Mouse (Mus musculus): ENCODE results near the gene Grtp1.

The Grtp1 gene

DNA sequence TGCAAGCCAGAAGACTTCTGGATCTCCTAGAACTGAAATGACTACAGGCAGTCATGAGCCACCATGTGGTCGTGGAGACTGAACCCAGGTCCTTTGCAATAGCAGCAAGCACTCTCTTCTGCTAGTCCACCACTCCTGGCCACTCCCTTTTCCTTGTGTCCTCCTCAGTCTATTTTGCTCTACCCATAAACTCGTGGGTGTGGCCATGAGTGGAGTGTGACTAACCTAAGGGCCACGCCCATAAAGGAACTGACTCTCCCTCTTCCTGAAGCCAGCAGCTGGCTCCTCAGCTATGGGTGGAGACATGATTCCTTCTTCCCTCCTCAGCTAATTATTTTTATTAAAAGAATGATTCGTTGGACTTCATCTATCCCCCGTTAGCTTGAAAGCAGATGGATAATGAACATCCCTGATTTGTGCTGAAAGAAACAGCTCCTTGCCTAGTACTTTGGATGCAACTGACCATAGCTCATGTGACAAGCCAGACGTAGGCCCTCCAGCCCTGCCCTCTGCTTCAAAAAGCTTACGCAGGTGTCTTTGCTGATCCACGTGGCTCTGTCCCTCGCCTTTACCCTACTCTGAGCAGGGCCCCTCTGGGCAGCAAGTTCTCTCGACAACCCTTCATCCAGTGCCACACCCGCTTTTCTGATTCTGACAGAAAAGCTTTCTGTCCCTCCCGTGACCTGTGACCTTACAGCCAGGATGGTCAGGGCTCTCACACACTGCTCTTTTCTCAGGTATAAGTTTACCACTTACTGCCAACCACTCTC, 4.1 kb upstream of the Grtp1 start:
- peak; percentile 40 for DNase-seq (ENCODE audit: low spot score)

DNA sequence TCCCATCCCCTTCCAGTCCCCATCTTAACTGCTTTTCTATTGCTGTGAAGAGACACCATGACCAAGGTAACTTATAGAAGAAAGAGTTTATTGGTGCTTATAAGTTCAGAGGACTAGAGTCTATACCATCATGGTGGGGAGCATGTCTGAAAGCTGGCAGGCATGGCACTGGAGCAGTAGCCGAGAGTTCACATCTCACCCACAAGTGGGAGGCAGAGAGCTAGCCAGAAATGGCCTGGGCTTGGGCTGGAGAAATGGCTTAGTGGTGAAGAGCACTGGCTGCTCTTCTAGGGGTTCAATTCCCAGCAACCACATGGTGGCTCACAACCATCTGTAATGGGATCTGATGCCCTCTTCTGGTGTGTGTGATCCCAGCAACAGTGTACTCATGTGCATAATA, 3.1 kb upstream of the Grtp1 start:
- peak; percentile 41 for DNase-seq (ENCODE audit: low spot score)

DNA sequence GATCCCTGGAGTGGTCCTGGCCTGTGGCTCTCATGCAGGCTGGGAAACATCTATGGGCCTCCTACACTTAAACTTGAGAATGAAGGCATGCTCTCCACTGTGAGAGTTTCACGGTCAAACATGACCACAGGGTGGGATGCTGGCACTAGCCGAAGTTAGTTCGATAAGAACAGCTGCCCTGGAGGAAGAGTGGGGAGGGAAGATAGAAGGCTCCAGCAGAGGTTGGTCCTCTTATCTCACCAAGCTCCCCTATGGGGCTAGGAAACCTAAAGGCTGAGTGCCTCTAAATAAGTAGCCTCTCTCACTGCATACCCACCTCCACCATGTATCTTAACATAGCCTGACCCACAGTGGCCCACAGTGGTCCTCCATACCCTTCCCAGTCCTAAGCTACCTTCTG, 2.4 kb upstream of the Grtp1 start:
- DNase-seq (ENCODE audit: low spot score), result peak; percentile 57

DNA sequence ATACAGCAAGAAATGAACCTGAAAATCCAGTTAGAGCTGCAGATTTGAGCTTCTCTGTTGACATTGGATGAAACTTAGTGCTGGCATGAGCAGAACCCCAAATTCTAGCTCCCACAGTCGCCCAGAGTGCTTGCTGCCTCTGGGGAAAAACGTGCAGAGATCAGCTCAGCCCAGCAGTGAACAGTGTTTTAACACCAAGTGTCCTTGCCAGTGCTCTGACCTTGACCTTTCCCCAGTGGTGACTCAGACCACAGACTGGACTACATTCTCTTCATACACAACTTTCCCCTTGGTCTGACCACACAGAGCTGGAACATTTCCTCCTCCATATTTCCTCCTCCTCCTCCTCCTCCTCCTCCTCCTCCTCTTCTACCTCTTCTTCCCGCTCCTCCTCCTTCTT, 1.6 kb upstream of the Grtp1 start:
- no peak for DNase-seq (ENCODE audit: low spot score)

DNA sequence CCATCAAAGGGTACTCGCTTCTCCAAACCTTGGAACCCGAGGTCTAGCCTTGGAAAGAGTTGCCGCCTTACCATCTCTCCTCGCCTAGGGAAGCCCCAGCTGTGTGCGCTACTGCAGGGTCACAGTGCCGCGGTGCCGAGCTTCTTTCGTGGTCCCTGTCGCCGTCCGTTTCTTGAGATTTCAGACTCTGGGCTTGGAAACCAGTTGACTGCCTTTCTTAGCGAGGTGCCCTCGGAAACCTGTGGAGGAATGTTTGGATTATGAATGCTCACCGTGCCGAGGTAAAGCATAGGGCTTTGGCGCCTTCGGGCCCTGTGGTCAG, 554 bp upstream of the Grtp1 start:
- peak; percentile 39 for DNase-seq (ENCODE audit: low spot score)

DNA sequence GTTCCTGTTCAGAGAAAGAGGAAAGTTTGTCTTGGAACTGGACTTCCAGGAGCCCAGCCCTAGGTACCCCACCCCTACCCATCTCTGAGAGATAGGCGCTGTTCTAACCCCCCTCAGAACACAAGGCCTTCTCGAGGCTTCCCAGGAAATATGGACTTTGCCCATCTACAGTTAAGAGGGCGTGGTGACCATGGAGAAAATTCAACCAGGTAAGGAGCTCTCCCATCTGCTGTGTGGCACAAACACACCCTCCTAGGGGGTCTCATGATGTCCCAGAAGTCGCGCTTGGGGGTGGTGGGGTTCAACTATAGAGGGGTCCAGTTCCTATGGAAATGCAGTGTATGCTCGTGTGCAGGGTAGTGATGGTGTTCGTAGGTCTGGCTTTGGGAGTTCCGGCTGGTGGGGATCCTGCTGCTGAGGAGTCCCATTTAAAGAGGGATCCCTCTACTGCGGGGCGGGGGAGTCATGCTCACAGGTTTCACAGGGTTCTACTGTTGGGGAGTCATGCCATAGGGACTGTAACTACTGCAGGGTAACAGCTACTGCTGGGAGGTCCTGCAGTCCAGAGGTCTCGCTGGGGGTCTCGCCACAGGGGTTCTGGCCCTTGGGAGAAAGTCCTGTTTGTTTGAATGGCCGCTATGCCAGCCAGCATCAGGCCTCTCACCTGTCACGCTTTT, 897 bp downstream of the Grtp1 start:
- DNase-seq (ENCODE audit: low spot score), result no peak

DNA sequence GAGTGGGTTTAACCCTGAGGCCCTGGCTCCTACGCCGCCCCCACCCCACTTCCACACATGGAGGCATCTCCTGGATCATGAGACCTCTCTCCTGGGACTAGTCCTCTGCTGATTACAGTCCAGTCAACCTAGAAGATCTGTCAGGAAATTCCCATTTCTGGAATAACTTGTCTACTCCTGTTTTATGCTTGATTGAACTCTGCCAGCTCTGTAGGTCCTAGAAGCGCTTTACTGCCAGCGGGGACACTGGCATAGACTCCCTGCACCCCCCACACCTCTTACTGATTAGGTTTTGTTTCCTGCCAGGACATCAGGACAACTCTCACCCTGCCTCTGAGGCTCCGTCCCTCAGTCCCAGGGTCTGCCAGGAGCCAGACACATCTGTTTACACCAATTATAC, 2.9 kb downstream of the Grtp1 start:
- no peak for DNase-seq (ENCODE audit: low spot score)

DNA sequence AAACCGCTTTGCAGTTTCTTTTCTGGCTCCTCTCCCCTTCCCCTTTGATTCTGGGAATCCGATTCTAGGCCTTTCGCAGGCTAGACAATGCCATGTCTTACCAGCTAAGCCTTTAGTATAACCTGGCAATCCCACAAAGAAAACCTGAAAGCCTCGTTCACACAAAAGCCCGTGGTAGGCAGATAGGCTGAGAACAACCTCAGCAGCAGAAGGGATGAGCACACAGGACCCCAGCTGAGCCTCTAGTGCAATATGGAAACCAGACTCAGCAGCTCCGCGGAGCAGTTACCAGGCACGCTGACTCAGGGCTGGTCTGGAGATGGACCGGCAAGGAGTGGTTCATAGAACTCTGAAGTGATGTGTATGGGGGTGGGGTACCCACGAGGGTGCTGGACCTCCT, 5.6 kb downstream of the Grtp1 start:
- DNase-seq (ENCODE audit: low spot score), result no peak

DNA sequence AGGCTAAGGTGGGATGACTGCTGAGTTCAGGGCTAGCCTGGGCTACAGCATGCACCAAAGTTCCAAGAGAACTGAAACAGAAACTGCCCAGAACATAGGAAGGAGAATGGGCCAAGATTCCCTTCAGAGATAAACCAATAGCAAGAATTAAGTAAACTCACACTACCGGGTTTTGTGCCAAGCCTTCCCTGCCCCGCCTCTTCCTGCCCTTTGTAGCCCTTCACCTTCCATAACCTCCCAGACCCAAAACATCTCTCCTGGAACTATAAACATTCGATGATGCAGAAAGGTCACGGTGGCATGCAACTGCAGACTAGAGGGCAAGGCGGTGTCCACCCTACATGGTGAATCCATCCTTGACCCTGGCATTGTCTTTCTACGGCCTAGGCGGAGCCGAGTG, 10.2 kb downstream of the Grtp1 start:
- DNase-seq (ENCODE audit: low spot score), result no peak

DNA sequence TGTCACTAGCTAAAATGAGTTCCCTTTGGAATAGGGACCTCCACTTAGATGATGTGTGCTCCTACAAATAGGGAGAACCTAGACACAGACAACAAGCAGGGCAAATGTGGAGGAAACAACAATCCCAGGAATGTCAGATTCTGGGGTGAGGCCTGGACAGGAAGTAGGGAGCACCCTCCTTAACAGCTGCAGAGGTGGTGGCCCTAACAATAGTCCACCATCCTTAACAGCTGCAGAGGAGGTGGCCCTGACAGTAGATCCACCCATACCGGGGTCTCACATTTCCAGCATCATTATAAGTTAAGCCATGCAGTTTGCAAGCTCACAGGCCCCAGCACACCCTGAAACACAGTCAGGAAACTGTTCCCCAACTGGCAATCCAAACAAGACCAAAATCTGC, 11.6 kb downstream of the Grtp1 start:
- no peak for DNase-seq (ENCODE audit: low spot score)

DNA sequence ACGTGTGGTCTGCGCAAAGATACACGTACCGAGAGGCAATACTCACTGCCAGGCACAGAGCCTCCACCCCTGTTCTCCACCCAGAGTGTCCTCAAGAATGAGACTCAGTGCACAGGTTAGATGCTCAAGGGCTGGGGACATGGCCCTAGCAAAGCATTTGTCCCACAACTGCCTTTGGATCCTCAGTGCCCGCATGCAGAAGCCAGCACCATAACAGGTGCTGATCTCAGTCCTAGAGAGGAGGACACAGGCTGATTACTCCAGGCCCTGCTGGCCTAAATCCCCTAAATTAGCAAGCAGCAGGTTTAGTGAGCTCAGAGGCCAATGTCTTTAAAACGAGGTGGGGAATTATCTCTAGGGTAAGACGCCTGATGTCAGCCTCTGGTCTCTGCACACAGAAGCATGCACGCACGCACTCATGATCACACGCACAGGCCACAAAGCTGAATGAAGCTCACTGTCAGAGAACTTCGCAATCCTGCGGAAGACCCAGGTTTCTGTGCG, 12.3 kb downstream of the Grtp1 start:
- DNase-seq (ENCODE audit: low spot score), result no peak

DNA sequence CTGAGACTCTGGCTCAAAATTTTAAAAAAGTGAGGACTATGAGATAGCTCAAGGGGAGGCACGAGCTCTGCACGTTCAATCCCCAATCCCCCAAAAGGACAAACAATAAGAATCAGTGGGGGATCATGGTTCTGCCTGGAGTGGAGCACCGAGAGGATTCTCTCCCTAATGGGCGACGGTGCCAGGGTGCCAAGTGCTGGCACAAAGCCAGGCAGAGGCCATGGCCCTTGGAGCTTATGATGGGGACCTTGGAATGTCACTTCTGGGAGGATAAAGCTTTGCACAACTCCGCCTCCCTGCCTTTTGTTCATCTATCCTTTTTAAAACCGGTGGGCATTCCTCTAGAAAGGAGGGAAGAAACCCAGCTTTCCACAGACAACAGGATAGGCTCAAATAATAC, 12.8 kb downstream of the Grtp1 start:
- no peak for DNase-seq (ENCODE audit: low spot score)

DNA sequence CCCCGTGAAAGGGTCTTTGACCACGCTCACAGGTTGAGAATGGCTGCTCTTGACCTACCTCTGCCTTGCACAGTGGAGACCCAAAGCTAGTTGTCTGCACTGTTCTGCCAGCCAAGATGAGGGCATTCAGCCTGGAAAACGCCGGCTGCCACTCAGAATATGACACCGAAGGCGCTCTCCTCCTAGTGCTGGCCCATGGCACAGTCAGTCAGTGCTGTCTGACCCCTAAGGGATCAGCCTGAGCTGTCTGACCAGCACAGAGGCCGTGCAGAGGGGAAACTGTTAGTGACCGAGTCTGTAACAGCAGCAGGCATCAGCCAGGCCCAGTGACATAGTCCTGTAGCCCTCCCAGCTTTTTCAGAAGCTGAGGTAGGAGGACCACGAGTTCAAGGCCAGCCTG, 13.2 kb downstream of the Grtp1 start:
- DNase-seq (ENCODE audit: low spot score), result no peak

DNA sequence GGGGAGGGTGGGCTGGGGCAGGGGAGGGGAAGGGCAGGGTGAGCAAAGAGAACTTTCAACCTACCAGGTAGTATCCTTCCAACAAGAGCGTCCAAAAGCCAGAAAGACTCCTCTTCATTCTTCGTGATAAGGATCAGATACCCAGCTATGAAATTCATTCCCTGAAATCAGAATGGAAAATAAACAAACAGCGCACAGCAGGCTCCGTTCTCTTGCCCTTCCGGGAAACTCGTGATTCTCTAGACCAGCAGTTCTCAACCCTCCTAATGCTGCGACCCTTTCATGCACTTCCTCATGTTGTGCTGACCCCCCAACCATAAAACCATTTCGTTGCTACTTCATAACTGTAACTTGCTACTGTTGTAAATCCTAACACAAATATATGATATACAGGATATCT, 13.6 kb downstream of the Grtp1 start:
- no peak for DNase-seq (ENCODE audit: low spot score)

DNA sequence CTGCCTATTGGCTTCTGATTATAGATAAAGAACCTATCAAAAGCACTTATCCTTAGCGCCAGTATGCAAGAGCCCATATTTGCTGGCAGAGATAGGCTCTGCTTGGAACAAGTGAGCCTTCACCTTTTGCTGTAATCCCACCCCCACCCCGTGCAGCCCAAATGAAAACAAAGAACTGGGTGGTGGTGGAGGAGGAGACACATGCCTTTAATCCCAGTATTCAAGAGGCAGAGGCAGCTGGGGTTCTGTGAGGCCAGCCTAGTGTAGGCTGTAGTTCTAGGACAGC, 18.8 kb downstream of the Grtp1 start:
- no peak for DNase-seq (ENCODE audit: low spot score)

DNA sequence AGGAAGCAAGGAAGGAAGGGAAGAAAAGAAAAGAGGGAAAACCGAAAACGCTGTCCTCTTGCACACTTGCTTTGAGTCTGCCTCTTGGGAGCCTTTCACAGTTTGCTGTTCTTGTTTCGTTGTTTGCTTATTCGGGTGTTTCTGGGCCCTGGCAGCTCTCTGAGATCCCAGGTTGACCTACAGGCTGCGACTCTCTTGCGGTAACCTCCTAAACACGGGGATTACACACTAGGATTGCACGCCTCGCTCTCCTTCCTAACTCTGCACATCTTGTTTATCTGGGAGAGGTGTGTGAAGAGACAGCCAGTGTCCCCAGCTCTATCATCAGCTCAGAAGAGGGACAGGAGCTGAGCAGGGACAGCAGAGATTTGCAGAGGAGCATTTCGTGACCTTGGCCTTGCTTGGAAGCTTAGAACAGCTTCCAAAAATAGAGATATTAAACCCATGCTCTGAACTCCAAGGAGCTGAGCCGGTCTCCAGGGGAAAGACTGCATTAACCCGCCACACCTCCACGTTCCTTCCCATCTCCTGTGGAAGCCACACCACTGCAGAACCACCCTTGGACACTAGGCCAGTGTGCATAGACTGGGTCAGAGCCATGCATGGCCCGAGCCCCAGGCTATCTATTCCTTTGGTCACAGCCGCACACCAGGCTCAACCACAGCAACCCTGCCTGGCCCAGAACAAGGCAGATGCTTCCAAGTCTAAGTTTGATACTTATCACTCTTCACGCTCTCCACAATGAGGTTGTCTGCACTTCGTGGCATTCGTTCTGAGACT, 19.3 kb downstream of the Grtp1 start:
- no peak for DNase-seq (ENCODE audit: low spot score)

DNA sequence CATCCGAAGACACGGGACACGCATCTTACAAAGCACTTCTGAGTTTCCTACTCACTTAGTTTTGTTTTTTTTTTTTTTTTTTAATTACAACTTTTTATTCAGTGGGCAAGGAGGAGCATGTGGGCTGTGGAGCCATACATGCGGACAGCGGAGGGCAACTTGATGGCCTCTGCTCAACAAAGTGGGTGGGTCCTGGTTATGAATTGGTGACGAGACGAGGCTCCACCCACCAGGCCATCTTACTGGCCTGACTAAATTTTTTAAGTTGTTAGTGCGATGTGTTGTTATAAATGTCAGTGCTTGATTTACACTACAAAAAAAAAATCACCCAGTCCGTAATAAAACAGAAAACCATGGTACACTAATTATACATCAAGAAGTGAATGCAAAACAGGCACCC, 20.0 kb downstream of the Grtp1 start:
- no peak for DNase-seq (ENCODE audit: low spot score)

DNA sequence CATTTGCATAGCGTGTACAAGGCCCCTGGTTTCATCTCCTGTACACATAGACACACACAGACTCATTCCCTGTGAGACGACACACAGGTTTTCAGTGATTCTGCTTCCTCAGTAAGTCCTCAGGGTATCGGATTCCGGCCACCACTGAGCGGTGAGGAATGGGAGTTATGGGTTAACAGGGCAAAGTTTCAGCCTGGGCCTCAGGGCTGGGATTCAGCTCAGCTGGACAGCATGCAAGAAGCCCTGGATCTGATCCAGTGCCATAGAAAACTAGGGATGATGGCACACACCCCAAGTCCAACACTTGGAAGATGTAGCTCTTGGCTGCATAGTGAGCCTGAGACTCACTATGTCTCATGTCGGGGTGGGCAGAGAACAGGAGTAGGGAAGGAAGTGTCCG, 20.5 kb downstream of the Grtp1 start:
- DNase-seq (ENCODE audit: low spot score), result no peak

DNA sequence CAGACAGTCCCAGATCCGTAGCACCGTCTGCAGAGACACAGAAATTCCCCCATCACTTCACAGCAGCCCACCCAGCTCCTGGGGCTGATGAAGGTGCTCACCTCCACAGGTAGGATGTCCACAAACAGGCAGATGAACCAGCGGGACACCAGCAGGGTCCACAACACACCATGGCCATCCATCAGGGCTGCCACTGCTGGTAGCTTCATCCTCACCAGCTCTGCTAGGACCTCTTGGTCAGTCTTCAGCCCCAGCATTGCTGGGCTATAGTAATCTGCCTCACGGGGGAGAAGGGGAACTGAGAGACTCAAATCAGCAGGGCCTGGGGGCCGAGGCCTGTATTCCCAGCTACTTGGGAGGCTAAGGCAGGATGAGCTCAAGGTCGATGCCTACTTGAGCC, 20.9 kb downstream of the Grtp1 start:
- no peak for DNase-seq (ENCODE audit: low spot score)

DNA sequence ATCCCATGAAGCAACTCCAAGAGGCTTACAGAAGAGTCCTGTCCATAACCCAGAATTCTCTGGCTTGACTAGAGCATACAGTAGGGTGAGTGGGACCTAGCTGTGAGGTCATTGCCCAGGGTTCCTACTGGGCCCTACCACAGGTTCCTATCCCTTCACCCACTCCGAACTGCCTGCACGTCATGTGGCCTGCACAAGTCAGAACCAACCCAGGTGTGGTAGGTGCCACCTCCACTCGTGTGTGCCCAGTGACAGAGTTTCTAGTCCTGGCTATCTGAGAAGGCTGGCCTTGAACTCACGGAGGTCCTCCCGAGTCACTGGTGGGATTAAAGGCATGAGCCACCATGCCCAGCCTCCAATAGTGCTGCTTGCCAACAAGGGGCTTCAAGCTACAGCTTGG, 22.3 kb downstream of the Grtp1 start:
- no peak for DNase-seq (ENCODE audit: low spot score)

DNA sequence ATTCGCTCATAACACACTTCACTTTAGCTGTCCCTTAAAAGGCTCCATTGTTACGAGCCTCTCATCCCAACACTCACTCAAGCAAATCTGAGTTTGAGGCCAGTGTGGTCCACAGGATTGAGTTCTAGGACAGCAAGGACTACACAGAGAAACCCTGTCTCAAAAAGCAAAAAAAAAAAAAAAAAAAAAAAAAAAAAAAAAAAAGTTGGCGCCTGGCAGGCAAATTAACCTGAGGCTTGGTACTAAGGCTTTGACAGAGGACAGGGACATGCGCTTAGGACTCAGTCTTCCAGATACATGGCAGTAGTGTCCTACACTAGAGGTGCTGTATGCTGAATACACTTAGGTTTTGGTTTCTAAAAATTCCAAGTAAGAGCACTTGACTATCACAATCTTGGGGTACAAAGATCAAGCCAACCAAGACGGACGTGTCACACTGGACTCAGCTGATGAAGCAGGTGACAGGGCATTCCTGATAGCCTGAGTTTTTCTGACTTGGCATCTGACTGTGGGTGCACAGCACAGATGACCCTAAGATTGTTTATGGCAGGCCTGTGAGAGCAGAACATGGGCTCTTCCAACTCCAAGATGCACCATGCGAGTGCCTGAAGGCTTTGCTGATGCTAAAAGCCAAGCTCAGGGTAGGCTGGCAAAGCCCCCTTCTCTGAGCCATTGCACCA, 23.1 kb downstream of the Grtp1 start:
- DNase-seq (ENCODE audit: low spot score), result no peak

DNA sequence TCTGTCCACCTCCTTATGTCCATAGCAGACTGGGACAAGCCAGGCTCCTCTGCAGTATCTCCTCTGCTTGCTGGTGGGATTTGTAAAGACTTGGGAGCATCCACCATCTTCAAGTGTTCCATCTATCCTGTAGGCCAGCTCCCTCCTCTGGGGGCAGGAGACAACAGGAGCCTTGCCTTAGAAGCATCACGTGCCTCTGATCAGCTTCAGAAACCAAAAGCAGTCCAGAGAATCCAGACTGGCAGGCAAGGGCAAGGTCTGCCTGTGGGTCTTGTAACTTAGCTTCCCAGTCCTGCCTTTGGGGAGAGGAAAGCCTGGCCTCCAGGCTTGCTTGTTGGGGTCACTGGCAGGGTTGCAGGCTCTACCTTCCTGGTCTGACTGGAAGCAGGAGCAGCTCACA, 24.8 kb downstream of the Grtp1 start:
- no peak for DNase-seq (ENCODE audit: low spot score)

DNA sequence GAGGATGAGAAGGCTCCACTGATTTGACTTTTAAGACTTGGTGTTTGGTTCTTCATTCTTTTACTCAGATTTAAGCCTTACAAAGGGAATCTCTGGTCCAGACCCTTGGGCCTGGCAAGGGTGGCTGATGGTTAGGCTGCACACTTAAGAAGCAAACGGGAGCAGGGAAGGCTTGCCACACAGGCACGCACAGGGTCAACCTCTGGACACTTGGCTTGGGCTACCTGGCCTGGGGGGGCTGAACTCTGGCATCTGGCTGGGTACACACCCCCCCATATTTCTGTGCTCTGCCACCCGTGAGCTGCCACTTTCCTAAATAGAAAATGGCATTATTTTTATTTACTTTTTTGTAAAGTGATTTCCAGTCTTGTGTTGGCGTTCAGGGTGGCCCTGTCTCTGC, 25.6 kb downstream of the Grtp1 start:
- DNase-seq (ENCODE audit: low spot score), result no peak
